Mouse (Mus musculus) right cerebral cortex, postnatal 4 days (tissue): Measurements from ENCODE around the gene Gm35549.
"Not testable (repeated sequence)": the region's sequence is repeated elsewhere in the genome, so short reads cannot be mapped to it uniquely, and the experiment has no call there.

ENCODE experiments used
- DNase-seq: peaks from one replicate; pipeline ENCODE4 v3.0.0-alpha.2; 2022

The Gm35549 gene

DNA sequence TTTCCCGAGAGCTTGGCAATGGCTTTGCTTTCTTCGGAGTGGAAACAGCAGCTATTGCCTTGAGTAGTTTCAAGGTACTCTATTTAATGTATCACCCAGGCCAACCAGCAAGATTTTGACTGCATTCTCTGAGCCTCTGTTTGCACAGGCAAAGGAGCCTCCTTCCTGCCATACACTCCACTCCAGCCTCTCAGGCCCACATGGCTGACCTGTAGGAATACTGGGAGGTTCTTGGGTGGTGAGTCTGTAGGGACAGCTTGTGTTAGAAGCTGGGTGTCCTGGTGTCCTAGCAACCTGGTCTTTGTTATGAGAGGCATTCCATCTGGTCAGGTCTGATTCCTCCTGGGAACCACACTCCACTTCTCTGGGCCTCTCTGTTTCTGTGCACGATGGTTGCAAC, at the start of gene Gm35549:
TSS of gene Gm35549 (minus strand) at position 276 of the 400 bp plus-strand sequence.
- DNase-seq, result no peak

- DNase-seq, result peak; percentile 63
These were observed 42.7 kb upstream of the Gm35549 start for GRCm38 (mm10) chr9:122886372-122887179.

GRCm38 (mm10) chr9:122885385-122885784, 41.5 kb upstream of the Gm35549 start, which contains the start of gene Zkscan7:
TSS of gene Zkscan7 (plus strand) at chr9:122885685.
- DNase-seq, result no peak

- DNase-seq, result no peak
These were observed 31.3 kb upstream of the Gm35549 start for GRCm38 (mm10) chr9:122875145-122875544.

- no peak for DNase-seq
These were observed 30.8 kb upstream of the Gm35549 start for GRCm38 (mm10) chr9:122874653-122875052.

GRCm38 (mm10) chr9:122872595-122872994, 28.8 kb upstream of the Gm35549 start:
- DNase-seq, result no peak

DNA sequence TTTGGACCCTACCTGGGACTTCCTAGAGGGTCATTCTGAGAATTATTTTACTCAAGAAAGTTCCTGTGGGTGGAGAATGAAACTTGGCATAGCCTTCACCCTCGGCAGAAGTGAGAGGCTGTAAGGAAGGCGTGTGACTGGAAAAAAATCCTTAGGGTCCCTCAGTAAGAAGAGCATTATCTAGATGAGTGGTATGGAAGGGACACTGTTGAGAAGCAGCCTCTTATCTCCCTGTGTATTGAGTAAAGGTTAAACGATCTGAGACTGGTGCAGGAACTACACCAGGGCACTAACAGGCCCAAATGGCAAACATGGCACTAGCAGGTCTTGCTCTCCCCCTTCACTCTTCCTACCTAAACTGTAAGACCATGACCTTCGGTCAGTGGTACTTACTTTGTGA, 22.4 kb upstream of the Gm35549 start:
- DNase-seq, result no peak

- DNase-seq, result peak; percentile 71
These were observed 21.9 kb upstream of the Gm35549 start, which contains the start of gene Zfp445 for GRCm38 (mm10) chr9:122865697-122866166. TSS of gene Zfp445 (minus strand) at chr9:122866006.

- DNase-seq, result no peak
These were observed 21.0 kb upstream of the Gm35549 start for GRCm38 (mm10) chr9:122864848-122865247.

DNA sequence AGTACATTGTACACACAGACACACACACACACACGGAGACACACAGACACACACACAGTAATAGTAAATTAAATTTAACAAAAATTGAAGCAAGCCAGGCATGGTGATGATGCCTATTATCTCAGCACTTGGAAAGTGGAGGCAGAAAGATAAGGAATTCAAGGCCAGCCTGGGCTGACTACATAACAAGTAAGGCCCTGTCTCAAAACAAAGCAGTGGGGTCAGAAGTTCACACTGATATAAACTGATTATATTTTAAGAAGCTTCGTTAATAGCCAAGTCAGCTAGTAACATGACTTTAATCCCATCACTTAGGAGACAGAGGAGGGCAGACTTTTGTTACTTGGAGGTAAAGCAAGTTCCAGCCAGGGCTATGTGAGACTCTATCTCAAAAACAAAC, 19.9 kb upstream of the Gm35549 start:
- no peak for DNase-seq

- no peak for DNase-seq
These were observed 16.9 kb upstream of the Gm35549 start for GRCm38 (mm10) chr9:122860752-122861151.

DNA sequence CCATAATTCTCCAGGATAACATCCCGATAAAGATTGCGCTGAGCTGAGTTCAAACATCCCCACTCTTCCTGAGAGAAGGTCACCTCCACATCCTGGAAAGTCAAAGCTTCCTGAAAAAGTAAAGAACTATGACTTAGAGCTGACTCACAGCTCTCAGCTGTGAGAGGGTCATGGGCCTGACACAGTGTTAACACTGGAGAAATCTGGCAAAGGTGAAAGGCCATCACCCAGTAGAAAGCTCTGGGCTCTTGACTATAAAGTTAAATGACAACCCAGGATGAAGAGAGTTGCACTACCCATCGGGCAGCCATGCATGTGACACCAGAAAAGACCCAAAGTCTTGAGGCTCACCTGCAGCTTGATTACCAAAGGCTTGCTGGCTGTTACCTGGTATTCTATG, 12.9 kb upstream of the Gm35549 start:
- DNase-seq, result no peak

GRCm38 (mm10) chr9:122855617-122856016, 11.8 kb upstream of the Gm35549 start:
- no peak for DNase-seq

- DNase-seq, result not testable (repeated sequence)
These were observed 11.3 kb upstream of the Gm35549 start for GRCm38 (mm10) chr9:122855141-122855540.

DNA sequence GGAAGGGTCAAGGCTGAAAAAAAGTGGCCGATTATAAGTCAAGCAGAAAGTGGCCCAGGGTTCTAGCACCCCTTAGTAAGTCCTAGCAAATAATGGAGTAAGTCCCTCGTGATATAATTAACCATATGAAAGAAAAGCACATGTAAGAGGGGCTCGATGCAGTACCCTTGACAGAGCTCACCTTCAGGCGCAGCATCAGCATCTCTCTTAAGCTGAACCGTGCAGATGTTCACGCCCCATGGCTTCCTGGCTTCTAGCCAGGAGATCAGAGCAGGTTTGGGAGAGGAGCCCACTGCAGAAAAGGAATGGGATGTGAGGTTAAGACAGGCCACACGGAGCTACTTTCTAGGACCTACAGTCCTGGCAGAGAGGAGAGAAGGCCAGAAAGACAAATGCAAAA, 10.7 kb upstream of the Gm35549 start:
- no peak for DNase-seq

DNA sequence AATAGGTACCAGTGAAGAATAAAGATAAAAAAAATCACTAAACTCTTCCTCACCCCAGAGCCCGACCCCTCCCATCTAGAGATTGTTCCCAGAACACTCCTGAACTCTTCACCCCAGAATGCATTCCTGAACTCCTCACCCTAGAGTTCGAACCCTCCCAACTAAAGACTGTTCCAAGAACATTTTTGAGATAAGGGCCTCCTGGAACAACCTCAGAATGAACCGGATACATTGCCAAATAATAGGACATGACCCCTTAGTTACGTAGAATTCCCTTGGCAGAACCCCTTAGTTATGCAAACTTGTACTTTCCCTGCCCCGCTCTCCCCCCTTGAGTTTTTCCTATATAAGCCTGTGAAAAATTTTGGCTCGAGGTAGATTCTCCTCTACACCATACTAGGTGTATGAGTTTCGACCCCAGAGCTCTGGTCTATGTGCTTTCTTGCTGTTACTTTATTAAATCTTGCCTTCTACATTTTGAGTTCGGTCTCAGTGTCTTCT, 4.0 kb upstream of the Gm35549 start:
- not testable (repeated sequence) for DNase-seq

DNA sequence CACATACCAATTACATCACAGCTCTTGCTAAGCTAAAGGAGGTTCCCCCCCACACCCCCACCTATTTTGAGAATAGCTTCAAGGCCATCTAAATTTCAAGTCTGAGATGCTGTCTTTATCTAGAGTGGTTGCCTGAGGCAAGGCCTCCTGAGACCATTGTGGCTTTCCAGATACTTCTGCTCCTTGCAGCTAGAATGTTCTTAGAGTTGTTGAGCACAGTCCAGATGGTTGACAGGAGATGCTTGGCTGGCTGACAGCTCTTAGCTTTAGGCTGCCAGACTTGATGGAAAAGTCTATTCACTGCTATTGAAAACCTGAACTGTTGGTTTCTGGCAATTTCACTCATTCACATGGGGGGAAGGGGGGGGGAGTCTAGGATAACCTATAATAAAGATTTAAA, 2.3 kb upstream of the Gm35549 start:
- DNase-seq, result peak; percentile 37

GRCm38 (mm10) chr9:122845621-122846020, 1.8 kb upstream of the Gm35549 start:
- DNase-seq, result no peak

DNA sequence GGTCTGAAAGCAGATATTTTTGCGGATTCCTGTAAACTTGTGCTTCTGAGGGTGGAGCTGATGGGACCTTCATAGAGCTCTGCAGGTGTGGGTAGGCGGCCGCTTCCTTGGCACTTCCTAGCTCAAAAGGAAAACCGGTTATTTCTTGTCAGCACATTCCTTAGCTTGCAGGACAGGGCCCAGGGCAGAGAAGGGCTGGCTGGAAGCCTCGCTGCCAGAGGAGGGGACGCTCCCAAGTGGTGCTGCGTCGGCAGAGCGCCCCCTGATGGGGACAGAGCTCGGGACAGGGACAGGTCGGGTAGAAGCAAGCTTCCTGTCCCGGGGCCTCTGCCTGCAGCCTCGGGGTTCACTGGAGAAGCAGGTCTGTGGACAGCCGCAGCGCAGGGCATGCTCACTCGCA, 6.2 kb downstream of the Gm35549 start:
- peak; percentile 29 for DNase-seq

- DNase-seq, result no peak
These were observed 6.6 kb downstream of the Gm35549 start for GRCm38 (mm10) chr9:122837216-122837615.

GRCm38 (mm10) chr9:122836790-122837189, 7.0 kb downstream of the Gm35549 start:
- DNase-seq, result peak; percentile 77

DNA sequence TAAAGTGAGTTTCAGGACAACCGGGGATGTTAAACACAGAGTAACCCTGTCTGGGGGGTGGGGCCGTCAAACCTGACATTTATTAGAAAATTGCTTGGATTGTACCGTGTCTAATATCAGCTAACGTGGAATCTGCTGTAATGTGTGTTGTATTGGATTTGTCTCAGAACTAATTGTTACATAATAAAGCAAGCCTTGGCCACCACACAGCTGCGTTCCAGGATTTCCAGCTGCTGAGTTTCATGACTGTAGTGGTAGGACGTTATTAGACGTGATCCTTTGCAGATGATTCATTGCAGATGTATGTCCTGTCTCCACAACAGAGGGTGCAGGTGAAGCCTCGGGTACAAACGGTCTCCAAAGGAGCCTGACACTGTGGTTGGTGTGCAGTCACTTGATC, 7.7 kb downstream of the Gm35549 start:
- DNase-seq, result no peak

DNA sequence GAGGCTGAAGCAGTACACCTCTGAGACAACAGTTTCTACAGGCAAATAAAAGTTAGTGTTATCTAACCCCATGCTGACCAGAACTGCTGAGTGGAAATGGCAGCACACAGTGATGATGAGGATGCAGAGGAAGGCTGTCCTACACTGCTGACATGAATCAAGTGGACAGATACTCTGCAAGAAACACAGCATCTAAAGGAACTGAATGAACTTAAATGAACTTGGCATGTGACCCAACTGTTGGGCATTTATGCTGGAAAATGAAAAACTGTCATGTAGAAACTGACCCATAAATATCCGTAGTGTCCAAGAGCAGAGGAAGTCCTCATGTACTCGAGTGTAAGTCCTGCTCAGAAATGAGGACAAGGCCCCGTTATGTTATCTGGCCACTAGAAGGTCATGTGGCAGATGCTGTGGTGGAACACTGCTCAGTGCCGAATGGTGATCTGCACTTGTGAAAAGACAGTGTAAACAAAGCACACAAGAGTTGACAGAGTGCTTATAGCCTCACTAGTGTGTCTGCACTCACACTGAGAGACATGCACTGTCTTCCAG, 13.9 kb downstream of the Gm35549 start:
- DNase-seq, result no peak

GRCm38 (mm10) chr9:122826743-122827142, 17.1 kb downstream of the Gm35549 start:
- DNase-seq, result no peak
